Mouse (Mus musculus) megakaryocyte, embryonic 14.5 days (primary cell): ENCODE results near the gene Ormdl2.

Source experiments
- FLI1 ChIP-seq: IDR thresholded peaks from 2 replicates; pipeline ENCODE4 v1.6.1; 2012; ENCODE audit warnings: low read length, inconsistent platforms, mixed read lengths
- GATA1 ChIP-seq: IDR thresholded peaks from 3 replicates; pipeline ENCODE4 v1.6.1; 2012; ENCODE audit warnings: mixed read lengths, low read length, inconsistent platforms, borderline replicate concordance

DNA sequence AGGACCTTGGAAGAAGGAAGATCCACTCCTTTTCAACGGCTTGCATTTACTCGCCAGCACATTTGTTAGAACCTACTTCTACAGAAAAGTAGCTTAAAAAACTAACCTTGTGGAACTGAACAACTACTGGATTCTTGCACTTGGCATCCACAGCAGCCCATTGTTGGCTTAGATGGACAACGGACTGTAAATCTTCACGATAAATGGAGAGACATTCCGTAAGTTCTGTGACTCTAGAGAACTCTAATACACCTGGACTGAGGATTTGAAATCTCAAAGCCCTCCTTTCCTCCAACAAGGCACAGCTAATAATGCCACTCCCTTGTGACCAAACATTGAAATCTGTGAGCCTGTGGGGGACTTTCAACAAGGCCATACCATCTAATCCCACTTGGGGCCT is 21.8 kb upstream of the Ormdl2 start:
- TF ChIP-seq GATA1 (no peak), FLI1 (no peak)
